Mouse (Mus musculus) liver, embryonic 15.5 days (tissue): ENCODE results near the gene Zscan22. TPM values are rescaled to one million over a fixed set of nuclear protein-coding genes. Genes with fewer than 3 reads are reported as not detected.

ENCODE experiments used
- polyA plus RNA-seq: library from polyadenylated mRNA; unstranded; fragments of >200 nt; fragmentation: Nextera tagmentation; extraction: Ambion mirVana; gene quantifications from 2 replicates; pipeline ENCODE4 v1.2.1, GENCODE M21; 2015

The Zscan22 gene
- polyA plus RNA-seq, 1 experiment from 2014 or later: 3.4 TPM

Other genes with a start within 250 kb of the Zscan22 start
- not detected in 2 replicates for gene Vmn2r55, start 212.8 kb upstream of the Zscan22 start, polyA plus RNA-seq
- not detected in 2 replicates for gene Vmn2r56, start 162.8 kb upstream of the Zscan22 start, polyA plus RNA-seq
- gene Zscan18, start 94.2 kb upstream of the Zscan22 start, polyA plus RNA-seq: 0.24 and 0.44 TPM in 2 replicates
- 1.6 and 1.9 TPM in 2 replicates for gene Zfp329, start 79.0 kb upstream of the Zscan22 start, polyA plus RNA-seq
- gene Zfp110, start 63.1 kb upstream of the Zscan22 start, polyA plus RNA-seq: 10.8 and 12.3 TPM in 2 replicates
- 0.47 and 0.62 TPM in 2 replicates for gene Zfp128, start 16.6 kb upstream of the Zscan22 start, polyA plus RNA-seq
- 541 and 547 TPM in 2 replicates for gene Rps5, start 24.5 kb downstream of the Zscan22 start, polyA plus RNA-seq
- gene Rnf225, start 29.6 kb downstream of the Zscan22 start, polyA plus RNA-seq: 0.08 and 0.20 TPM in 2 replicates
- 2.5 and 2.7 TPM in 2 replicates for gene Zfp324, start 68.0 kb downstream of the Zscan22 start, polyA plus RNA-seq
- gene Zfp446, start 80.0 kb downstream of the Zscan22 start, polyA plus RNA-seq: 2.2 and 2.6 TPM in 2 replicates
- gene Slc27a5, start 100.4 kb downstream of the Zscan22 start, polyA plus RNA-seq: 17.2 and 22.1 TPM in 2 replicates
- gene Trim28, start 101.3 kb downstream of the Zscan22 start, polyA plus RNA-seq: 75.3 and 89.4 TPM in 2 replicates
- 11.8 and 13.3 TPM in 2 replicates for gene Zbtb45, start 112.2 kb downstream of the Zscan22 start, polyA plus RNA-seq
- gene Chmp2a, start 137.0 kb downstream of the Zscan22 start, polyA plus RNA-seq: 118 and 120 TPM in 2 replicates
- gene Ube2m, start 140.5 kb downstream of the Zscan22 start, polyA plus RNA-seq: 64.5 and 72.3 TPM in 2 replicates
- gene Mzf1, start 156.9 kb downstream of the Zscan22 start, polyA plus RNA-seq: 0.37 and 0.44 TPM in 2 replicates
- not detected in 2 replicates for gene Vmn1r85, start 197.4 kb downstream of the Zscan22 start, polyA plus RNA-seq
- gene Vmn1r86, start 222.1 kb downstream of the Zscan22 start, polyA plus RNA-seq: not detected in 2 replicates
- not detected in 2 replicates for gene Vmn1r87, start 242.3 kb downstream of the Zscan22 start, polyA plus RNA-seq